Mouse (Mus musculus) heart, embryonic 11.5 days (tissue): Measurements from ENCODE around the gene Gja1. TPM values are rescaled to one million over a fixed set of nuclear protein-coding genes. Genes with fewer than 3 reads are reported as not detected.

ENCODE experiments used
- polyA plus RNA-seq: library from polyadenylated mRNA; unstranded; fragments of >200 nt; fragmentation: Nextera tagmentation; extraction: Ambion mirVana; gene quantifications from 2 replicates; pipeline ENCODE4 v1.2.1, GENCODE M21; 2014

Gene Gja1
- polyA plus RNA-seq, 1 experiment from 2014 or later: 252 TPM

Other genes starting within 250 kb of the Gja1 start
- gene Tbc1d32, start 148.6 kb upstream of the Gja1 start, polyA plus RNA-seq: 2.5 TPM in 2 replicates